Mouse (Mus musculus): ENCODE data around the gene Esp31.

Esp31 gene

DNA sequence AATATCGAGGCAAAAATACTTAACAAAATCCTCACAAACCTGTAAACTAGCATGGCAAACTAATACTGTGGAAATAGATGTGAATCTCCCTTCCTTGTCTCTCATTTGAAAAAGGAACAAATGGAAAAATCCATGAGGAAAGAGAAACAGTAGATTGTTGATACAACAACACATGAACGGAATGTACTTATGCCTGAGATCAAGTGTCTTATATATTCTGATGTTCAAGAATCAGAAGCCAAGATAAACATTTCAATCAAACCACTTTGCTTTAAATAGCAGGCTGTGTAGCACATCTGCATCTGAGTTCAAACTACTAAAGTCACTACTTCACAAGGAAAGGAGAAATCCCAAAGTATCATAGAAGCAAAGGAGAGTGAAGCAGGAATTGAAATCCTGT lies at the start of gene Esp31:
Gene Esp31 (plus strand): TSS at position 301 of the 400 bp plus-strand sequence.
- no peak for DNase-seq

All from right cerebral cortex, adult 18-20 months (tissue).